Mouse (Mus musculus) heart, adult 9 months (tissue): Measurements from ENCODE around the gene Ciita.

Experiments used
- DNase-seq, 2 experiments: peaks; one replicate each; pipeline ENCODE4 v3.0.0; 2022; ENCODE audit warnings: low spot score in 2 of 2

The Ciita gene

DNA sequence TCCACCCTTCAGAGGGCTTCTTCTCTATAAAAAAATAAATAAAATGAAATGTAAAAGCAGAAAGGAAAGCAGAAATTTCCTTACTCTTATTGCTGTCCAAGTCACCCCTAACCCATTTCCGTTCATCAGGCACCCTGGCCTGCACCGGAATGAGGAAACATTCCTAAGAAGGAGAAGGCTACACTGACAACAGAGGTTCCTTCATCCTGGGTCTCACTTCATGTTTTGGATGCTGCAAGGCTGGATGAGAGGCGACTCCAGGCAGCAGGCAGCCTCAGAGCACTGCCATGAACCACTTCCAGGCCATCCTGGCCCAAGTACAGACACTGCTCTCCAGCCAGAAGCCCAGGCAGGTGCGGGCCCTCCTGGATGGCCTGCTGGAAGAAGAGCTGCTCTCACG lies at the start of gene Ciita:
Gene Ciita, plus strand, starts transcription at position 203 of the 400 bp plus-strand sequence.
- DNase-seq: no peak

DNA sequence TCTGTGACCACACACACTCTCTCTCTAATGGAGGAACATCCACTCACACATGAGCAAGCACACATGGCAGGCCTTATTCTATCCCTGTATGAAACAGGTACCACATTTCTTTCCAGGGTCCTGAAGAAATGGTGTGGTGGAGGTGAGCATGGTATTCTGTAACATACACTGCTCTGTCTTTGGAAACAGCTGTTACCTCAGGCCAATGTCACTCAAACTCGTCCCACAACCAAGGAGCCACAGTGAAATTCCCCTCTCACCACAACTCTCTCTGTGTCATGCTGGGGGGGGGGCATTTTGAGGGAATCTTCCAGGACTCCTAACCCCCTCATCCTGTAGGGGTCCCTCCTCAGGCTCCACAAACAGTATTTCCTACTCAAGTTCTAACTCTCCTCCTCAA lies 47.9 kb upstream of the Ciita start:
- no peak for DNase-seq

DNA sequence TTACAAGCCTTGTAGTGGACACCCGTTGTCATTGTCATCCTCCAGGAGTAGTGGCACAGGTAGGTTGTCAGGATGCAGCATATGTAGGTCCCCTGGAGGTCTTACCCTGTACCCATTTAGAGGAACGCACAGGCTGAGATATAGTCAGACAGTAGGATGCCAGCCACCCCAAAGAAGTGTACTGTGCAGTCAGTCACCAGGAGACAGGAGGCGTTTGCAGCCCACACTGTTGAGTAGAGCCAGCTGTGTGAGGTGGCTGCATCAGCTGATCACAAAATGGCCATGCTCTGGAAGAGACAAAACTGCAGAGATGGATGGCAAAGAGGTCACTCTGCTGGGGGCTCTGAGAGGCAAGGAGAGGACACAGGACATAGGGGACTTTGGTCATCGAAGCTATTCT lies 47.5 kb upstream of the Ciita start:
- DNase-seq: no peak

DNA sequence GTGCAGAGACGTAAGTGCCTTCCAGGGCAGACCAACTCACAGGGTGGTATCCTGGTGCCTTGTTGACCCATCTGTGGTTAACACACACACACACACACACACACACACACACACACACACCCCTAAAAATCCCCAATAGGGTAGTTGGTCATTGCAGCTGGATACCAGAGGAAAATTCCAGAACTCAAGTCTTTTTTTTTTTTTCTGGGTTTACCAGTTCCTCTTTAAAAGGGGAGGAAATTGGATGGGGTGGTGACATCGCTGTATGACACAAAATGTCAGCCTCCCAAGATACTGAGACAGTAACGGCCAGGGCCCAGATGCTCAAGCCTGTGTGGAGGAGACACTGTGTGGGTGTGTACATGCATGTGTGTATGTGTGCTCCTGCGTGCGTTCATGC lies 46.5 kb upstream of the Ciita start:
- DNase-seq: no peak

DNA sequence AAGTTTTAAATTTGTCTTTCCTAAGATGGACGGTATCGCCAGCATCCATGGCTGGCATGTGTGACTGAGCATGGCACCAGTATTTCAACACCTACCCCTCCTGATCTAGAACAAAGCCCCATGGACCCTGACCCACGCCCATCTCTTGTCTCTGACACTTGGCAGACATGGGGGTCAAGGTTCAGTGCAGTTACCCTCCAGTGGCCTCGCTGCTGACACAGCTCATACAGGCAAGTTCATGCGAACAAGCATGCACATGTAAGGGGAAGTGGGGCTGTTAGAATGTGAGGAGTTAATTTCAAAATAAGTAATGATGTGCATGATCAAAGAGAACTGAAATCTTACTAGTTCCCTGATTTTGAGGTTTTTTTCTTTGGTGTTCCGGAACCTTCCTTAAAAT lies 43.7 kb upstream of the Ciita start:
- peak in 1 of 2 experiments; percentile 34 for DNase-seq

DNA sequence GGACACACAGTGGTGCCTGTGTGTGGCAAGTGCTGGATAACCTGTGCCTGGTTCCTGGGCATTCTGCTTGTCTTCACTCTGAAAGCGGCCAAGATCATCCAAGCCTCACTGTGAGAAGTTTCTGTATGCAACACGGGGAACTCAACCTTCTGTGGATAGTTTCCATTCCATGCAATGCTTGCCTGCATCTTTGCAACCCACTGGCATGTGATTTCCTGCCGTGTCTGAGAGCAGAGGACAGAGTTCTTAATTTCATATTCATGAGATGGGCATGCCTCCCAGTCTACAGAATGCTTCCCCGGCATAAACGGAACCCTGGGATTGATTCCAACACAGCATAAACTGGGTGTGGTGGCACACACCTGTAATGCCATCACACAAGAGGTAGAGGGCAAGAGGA lies 41.8 kb upstream of the Ciita start:
- DNase-seq: no peak

DNA sequence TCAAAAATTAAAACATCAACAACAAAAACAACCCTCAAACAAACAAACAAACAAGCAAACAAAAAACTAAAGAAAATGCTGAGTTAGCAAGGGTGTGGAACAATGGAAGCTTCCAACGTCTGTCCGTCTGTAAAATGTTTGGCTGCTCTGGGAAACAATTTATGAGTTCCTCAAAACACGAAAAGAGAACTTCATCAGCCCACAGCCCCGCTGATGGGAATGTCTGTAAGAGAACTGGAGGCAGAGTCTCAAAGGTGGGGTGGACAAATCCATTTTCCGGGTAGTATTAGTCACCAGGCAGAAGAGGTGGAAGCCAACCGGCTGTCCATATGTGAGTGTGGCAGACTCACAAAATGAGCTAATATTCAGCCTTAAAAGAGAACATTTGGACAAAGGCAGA lies 38.5 kb upstream of the Ciita start:
- no peak for DNase-seq

DNA sequence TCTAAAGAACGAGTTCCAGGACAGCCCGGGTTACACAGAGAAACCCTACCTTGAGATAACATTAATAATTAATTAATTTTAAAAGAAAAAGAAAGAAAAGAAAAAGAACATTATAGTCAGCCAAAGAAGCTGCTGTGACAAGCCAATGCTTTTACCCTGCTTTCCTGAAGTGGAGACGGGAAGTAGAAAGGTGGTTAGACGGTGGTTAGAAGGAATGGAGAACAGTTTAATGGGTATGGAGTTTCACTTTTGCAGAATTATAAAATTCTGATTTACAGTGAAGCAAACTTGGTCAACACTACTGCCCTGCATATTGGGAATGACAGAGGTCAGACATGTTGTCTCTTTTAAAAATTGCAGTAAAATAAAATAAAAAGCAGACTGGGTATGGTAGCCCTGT lies 38.1 kb upstream of the Ciita start:
- DNase-seq: no peak

DNA sequence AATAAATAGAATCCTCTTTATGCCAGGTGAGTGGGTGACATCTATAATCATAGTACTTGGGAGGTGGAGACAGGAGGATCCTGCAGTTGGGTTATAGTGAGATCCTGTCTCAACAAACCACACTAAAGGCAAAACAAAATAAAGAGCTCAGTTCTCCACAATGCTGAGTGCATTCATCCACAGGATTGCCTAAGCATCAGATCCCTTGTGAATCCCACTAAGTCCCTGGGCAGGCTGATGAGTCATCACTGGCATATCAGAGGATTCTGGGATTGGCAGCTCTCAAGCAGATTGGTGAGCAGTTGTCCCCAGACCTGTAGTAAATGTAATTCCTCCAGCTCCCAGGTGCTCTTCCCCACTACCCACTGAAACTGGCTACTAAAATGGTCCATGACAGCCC lies 36.1 kb upstream of the Ciita start:
- no peak for DNase-seq

DNA sequence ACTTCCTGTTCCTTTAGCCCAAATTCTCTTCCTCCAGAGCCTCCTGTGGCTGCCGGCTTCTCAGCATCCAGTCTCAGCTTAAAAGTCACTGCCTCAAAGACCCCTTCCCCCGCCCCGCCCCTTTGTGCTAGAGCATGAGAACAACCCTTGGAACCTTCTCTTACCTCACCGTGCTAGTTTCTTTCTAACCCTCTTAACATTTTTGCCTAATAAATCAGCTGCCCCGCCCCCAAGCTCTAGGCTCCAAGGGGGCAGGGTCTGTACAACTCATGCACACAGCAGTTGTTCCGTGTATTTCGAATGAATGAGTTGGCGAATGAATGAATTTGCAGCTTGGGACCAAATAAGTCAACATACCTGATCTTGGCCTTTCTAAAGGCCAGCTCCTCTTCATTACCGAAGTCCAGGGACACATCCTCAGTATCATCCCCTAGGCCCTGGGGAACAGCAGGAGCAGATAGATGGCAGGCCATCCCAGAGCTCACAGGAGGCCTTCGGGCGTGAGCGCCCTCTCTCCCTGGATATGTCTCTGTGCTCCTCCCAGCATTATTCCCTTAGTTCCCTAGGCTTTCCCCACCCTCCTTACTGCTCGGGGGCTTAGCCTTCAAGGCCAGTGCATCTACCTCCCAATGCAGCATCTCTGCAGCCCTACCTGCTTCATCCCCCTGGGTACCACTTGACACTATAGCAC lies 33.1 kb upstream of the Ciita start:
- DNase-seq: no peak

DNA sequence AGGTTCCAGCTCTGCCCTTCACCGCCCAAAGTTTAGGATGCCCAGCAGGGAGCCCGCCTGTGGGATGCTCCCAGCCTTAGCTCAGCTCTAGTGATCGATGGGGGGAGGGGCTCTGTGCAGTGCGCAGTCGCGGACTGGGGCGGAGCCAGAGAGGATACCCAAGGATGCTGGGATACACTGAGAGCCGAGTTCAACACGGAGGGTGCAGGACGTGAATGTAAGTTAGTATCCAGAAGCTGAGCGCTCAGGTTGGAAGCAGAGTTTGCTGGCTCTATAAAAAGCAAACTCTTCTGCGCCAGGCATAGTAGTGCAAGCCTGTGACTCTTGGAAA lies 32.6 kb upstream of the Ciita start, which contains the start of gene Tvp23a:
Gene Tvp23a, minus strand, starts transcription at position 99 of the 331 bp plus-strand sequence.
- DNase-seq: peak; percentile 37 to 40

DNA sequence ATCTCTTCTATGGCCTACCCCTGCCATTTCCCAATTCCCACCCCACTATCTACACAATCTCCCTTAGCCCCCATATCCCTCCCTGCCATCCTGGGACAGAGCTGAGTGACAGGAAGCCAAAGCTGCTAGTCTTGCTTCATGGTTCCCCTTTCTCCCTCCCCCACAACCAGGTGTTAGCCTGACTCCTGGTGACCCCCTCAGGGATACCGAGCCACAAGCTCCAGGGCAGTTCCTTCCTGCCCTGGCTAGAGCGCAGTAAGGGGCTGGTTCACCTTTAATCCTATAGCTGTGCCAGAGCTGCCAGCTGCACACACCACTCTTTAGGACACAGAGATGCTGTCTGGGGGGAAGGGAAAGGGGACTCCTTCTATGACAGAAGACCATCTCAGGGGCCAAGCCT lies 32.1 kb upstream of the Ciita start:
- no peak for DNase-seq

DNA sequence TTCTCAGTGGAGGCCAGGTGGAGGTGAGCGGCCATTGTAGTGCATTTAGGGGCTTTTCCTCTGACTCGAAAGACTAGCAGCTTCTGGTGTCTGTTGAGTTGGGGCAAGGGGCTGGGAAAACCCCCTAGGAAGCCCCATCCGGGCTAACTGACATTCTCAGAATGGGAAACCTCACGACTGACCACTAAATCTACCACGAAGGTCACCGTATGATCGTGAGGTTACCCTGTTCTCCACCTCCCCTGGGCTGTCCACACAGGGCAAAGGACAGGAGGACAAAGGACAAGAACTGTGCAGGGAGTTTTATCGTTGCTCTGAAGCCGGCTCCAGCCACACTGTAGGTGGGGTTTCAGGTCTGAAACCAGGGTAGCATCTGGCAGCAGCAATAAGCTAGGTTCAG lies 30.9 kb upstream of the Ciita start:
- DNase-seq: no peak

DNA sequence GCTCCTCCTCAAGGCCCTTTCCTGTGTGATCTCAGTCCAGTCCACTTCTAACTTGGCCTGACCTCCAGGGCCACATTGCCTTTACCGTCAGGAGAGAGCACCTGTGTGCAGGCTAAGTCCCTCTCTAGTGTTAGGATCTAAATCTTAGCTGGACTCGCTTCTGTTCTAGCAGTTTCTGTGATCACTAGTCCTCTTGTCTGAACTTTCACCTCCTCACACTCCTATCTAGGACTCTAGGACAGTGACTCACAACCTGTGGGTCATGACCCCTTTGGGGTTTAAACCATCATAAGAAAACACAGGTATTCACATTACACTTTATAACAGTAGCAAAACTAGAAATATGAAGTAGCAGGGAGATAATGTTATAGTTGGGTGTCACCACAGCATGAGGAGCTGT lies 28.0 kb upstream of the Ciita start:
- DNase-seq: no peak

DNA sequence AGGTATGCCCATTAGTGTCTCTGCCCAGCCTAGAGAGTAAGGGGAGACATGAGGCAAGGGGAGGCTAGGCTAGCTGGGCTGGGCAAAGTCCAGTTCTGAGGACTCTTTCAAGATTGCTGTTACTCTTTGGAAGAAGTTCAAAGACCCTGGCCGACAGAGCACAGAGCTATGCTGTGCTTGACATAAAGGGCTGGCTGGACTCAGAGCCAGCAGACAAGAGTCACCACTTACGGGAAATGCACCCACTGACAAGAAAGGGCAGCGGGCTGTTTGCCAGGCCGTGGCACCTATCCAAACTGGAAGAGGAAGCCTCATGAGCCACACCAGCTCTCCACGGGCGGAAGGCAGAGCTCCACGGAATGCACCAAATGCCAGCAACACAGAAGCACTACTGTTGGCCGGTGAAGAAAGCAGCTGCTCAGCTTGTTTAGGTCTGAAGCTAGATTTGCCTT lies 27.4 kb upstream of the Ciita start:
- peak; percentile 68 to 71 for DNase-seq

DNA sequence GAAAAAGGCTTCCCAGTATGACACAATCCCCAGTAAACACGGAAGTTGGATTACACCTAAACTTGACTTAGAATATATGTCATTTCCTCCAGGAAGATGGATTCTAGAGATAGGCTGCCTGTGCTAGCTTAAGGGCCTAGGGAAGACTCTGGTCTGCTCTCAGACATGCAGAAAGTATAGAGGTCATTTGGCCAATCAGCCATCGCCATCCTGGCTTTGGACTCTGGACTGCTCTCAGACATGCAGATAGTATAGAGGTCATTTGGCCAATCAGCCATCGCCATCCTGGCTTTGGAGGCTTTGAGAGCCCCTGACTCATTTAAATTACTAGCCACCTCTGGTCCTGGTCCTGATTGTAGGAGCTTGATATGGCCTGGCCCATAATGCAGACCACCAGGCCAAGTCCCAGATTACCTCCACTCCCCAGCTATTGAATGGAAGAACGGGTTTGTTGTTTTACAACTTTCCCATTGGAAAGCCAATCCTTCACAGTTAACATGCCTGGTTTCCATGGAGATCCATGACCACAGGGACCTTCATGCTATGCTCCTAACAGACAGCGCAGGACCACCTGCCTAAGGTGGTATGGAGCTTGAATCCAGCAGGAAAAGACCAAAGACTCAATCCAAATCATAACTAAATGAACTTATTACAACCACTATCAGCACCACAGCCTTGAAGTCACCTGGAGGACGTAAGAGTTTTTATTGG lies 25.8 kb upstream of the Ciita start:
- no peak for DNase-seq

DNA sequence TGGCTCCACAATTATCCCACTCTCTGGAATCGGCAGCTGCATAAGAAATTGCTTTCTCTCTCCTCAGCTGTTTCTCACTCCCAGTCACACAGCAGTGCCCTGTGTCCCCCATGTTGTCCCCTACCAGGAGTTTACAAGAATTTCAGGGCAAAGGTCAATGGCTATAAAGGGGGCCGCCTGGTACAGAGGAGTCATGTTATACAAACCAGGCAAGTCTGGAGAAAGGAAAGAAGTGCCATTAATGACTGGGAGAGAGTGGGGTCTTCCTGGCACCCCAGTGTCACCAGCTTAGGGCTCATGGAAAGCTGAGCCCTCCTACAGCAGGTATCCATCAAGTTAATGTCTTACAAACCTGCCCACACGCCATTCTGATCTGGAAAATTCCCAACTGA lies 25.3 kb upstream of the Ciita start:
- DNase-seq: no peak

DNA sequence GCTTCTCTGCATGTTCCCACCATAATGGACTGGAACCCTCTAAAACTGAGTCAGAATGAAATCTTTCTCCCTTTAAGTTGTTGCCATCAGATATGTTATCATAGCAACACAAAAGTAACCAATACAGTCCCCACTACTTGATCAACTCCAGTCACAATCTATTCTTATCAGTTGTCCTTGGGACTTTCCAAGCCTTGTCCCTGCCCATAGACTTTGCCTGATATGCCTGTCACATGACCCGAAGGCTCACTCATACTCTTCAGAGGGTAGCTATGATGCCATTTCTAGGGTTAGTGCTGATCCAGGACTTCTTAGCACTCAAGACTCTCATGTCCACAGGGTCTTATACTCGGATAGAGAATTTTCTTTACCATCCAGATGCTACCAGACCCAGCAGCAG lies 19.7 kb upstream of the Ciita start:
- no peak for DNase-seq

DNA sequence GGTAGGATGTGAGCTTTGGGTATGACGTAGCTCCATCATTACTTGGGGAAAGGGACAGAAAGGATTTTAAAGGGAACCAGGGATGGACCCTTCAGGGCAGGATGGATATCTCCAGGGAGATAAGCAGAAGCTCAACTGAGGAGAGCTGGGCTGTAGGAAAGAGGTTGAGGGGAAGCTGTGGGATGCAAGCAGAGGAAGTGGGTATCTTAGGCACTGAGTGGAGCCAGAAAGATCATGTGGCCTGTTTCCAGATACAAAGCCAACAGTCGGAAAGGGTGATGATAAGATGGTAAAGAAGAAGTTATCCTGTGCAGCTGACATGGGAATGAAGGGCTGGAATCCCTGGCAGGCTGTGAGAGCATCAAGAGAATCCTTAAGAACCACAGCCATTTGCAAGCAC lies 18.7 kb upstream of the Ciita start:
- DNase-seq: peak in 1 of 2 experiments; percentile 15

DNA sequence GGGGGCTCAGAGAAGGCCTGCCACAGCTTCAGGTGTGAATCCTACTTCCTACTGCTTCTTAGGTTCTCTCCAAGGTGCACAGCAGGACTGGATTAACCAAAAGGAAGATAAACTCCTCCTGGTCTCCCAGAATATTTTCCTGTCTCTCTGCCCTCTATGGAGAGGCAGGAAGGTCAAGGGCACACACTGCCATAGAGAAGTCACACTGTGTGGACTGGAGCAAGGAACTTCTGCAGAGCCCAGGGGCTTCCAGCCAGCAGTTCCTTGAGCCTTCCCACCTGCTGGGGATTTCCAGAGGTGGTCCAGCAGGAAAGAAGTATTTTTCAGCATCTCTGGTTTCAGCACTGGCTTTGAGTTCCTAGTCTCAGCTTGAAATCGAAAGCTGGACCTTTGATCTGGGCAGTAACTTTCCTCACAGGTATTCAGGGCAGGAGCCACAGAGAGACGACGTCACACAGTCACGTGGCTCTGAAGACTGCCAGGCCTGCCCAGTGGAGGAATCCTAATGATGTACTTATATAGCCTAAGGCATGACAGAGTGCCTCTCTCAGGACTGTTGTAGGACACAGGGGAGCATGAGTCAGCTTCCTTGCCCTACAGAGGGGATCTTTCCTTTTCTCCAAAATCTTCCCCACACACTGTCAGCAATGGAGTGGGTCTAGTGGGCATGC lies 14.7 kb upstream of the Ciita start:
- DNase-seq: no peak

DNA sequence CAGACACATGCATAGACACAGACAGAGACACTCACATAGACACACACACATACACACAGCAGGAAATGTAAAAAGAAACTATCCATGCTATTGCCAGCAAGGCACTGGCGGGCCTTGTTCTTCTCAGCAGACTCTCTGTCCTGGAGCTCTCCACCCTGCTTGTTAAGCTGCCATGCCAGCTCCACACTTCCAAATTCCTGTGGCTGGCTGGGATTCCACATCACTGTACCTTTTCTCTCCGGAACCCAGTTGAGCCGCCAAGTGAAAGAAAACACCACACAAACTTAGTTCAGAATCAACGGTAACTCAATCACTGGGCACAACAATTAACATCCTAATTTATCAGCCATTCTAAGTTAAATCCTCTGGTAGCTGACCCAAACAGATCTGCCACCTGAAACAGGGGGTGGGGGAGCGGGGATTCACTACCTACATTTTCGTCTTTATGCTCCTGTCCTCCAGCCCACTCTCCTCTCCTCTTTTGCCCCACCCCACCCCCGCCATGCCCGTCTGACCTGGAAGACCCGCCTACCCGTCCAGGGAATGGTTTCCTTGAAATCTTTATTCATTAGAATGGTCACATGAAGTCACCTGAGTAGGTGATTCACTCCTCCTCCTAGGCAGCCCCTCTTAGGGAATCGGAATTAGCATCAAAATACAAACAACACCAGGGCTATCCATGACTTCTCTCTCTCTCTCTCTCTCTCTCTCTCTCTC lies 12.3 kb upstream of the Ciita start:
- DNase-seq: no peak

DNA sequence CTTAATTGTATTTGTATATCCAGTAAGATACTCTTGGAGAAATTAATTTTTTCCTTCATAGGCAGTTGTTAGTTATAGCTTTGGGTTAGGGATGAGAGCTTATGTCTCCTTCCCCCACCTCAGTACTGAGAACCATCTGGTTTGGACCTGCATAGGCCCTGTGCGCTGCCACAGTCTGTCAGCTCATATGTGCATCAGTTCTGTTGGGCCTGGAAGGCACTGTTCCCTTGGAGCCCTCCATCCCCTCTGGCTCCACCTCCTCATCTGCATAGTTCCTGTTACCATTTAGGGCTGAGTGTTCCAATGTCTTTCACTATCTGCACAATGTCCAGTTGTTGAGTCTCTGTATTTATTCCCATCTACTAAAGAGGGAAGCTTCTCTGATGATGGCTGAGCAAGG lies 11.7 kb upstream of the Ciita start:
- DNase-seq: no peak
